Mouse (Mus musculus): ENCODE data around the gene B4galt2. TPM values are rescaled to one million over a fixed set of nuclear protein-coding genes. Genes with fewer than 3 reads are reported as not detected.

B4galt2 gene
- 10 to 100 TPM; 25.7 to 27.4 TPM for total RNA-seq (2021)
- long read RNA-seq, experiment 1, transcript B4galt2-201 (8 exons, 2,312 nt): major isoform, 49 of 84 reads
- long read RNA-seq, experiment 1, partial matches to known transcripts: 19 of 84 reads
- long read RNA-seq, experiment 1, other reads (novel, unspliced or antisense): 16 of 84 reads
- long read RNA-seq, experiment 2, transcript B4galt2-201 (8 exons, 2,312 nt): major isoform, 45 of 79 reads
- long read RNA-seq, experiment 2, partial matches to known transcripts: 13 of 79 reads
- long read RNA-seq, experiment 2, other reads (novel, unspliced or antisense): 19 of 79 reads

- DNase-seq (ENCODE audit: low spot score in 2 of 2): peak; percentile 57 to 67
Measured at GRCm38 (mm10) chr4:117882701-117883691, at the start of gene B4galt2. Gene B4galt2, minus strand, starts transcription at chr4:117883487.

DNA sequence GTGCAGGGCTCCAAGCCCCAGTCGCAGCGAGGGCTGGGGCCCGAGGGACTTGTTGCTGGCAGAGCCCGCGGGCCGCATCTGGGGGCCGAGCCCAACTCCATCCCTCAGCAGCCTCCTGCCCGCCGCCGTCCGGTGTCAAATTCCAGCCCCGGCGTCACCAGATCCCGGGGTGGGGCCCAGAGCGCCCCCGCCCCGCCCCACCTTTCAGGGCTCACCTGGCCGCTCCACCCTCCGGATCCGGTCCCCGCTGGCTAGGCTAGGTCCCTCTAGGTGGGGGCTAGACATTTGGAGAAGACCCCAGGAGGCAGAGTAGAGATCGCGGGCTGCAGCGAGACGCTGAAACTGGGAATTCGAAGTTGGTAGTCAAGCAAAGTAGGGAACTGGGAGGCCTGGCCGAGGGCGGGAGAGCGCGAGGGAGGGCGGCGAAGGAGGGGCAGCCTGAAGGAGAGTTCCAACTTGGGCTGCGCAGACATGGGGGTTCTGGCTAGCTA, 46.1 kb upstream of the B4galt2 start, which contains the start of gene Artn:
TSS of gene Artn (minus strand) at position 373 of the 491 bp plus-strand sequence.
- DNase-seq (ENCODE audit: low spot score in 2 of 2): peak in 1 of 2 experiments; percentile 45

GRCm38 (mm10) chr4:117928699-117929241, 45.5 kb upstream of the B4galt2 start:
- DNase-seq (ENCODE audit: low spot score in 2 of 2): peak in 1 of 2 experiments; percentile 53

DNA sequence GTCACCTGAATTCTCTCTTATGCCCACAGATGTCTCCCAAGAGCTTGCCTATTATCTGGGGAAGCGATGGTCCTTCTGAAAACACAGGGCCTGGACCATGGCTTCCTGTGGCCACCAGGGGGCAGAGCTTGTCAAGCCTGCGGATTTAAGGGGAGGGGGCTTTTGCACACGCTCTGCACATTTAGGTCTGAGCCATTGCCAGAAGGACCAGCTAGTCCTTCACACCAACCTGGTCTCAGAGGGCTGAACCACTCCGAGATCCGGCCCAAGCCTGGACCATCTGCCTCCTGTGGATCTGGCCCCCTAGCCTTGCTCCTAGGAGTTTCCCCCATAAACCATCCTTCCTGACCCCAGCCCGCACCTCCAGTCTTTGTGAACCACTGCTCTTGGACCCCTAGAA, 44.9 kb upstream of the B4galt2 start:
- DNase-seq (ENCODE audit: low spot score in 2 of 2): no peak

DNA sequence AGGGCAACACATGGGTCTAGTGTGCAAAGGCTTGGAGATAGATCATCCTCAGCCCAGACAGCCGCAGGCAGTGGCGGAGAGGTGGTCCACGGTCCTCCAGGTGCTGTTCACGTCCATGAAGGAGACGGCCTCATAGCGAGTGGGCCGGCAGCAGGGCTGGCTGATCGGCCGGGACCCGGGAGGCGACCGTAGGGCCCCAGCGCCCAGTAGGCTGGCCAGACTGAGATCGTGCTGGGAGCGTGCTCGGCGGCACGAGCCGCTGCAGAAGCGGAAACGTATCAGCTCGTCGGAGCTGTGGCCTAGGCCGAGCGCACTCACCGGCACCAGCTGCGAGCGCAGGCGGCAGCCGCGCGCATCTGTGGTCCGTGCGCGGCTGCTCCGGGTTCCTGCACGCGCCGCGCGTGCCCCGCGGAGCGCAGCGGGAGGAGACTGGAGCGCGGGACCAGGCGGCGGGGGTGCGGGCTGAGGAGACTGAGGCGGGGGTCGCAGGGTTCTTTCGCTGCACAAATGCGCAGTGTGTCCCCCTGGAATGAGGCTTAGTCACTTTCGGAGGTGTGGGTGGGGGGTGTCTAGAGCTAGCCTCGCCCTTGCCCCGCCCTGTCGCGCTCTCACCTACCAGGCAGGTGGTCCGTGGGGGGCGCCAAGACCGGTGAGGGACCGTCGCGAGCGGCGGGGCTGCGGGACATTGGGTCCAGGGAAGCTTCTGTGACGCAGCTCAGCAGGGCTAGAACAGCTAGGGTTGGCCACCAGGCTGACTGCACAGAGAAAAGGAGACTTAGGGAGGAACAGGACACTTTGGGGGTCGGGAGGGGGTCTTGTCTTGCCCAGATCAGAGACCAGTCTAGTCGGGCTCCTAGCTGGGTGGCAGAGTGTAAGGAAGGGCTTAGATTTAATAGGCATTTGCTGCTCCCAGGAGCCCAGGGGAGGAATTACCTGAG, 43.5 kb upstream of the B4galt2 start:
- peak in 1 of 2 experiments; percentile 38 for DNase-seq (ENCODE audit: low spot score in 2 of 2)

GRCm38 (mm10) chr4:117924916-117925315, 41.6 kb upstream of the B4galt2 start:
- DNase-seq (ENCODE audit: low spot score in 2 of 2): no peak

GRCm38 (mm10) chr4:117923450-117923849, 40.2 kb upstream of the B4galt2 start:
- no peak for DNase-seq (ENCODE audit: low spot score in 2 of 2)

DNA sequence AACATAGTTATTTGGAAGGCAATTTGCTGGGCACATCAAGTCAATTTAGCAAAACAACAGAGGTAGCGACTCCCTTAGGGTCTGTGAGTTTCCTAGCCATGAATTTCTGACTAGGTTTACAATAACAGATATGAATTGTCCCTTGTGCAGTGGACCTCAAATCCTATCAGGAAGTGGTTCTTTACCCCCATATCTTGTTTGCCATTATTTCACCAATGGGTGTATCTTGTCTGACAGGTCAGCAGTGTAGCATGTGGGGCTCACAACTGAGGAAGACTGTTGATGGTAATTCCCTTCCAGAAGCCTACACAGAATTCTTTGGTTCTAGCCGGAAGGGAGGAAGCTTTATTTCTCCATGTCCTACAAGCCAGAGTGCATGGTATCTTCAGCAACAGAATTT, 38.1 kb upstream of the B4galt2 start:
- DNase-seq (ENCODE audit: low spot score in 2 of 2): no peak

GRCm38 (mm10) chr4:117918762-117919161, 35.5 kb upstream of the B4galt2 start:
- no peak for DNase-seq (ENCODE audit: low spot score in 2 of 2)

DNA sequence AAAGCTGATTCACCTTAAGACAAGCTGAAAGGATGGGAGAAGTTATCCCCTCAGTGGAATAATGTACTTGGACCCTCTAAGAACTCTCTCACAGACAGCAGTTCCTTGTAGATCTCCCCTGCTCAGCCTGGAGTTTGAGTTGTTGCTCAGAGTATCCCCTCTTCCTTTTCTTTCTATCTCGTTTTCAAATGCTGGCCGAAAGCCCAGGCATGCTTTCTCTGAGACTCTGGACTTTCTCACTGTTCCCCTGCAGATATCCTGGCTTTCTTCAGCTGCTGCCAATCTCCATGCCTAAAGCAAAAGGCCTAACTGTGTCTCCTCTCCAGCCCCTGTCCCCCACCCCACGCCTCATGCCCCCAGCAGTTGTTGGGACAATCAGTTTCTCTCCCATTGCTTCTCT, 35.0 kb upstream of the B4galt2 start:
- no peak for DNase-seq (ENCODE audit: low spot score in 2 of 2)

- DNase-seq (ENCODE audit: low spot score in 2 of 2): no peak
Measured at GRCm38 (mm10) chr4:117917847-117918246, 34.6 kb upstream of the B4galt2 start.

- no peak for DNase-seq (ENCODE audit: low spot score in 2 of 2)
Measured at GRCm38 (mm10) chr4:117917402-117917801, 34.1 kb upstream of the B4galt2 start.

- DNase-seq (ENCODE audit: low spot score in 2 of 2): no peak
Measured at GRCm38 (mm10) chr4:117916386-117916785, 33.1 kb upstream of the B4galt2 start.

GRCm38 (mm10) chr4:117915489-117916105, 32.3 kb upstream of the B4galt2 start:
- no peak for DNase-seq (ENCODE audit: low spot score in 2 of 2)

DNA sequence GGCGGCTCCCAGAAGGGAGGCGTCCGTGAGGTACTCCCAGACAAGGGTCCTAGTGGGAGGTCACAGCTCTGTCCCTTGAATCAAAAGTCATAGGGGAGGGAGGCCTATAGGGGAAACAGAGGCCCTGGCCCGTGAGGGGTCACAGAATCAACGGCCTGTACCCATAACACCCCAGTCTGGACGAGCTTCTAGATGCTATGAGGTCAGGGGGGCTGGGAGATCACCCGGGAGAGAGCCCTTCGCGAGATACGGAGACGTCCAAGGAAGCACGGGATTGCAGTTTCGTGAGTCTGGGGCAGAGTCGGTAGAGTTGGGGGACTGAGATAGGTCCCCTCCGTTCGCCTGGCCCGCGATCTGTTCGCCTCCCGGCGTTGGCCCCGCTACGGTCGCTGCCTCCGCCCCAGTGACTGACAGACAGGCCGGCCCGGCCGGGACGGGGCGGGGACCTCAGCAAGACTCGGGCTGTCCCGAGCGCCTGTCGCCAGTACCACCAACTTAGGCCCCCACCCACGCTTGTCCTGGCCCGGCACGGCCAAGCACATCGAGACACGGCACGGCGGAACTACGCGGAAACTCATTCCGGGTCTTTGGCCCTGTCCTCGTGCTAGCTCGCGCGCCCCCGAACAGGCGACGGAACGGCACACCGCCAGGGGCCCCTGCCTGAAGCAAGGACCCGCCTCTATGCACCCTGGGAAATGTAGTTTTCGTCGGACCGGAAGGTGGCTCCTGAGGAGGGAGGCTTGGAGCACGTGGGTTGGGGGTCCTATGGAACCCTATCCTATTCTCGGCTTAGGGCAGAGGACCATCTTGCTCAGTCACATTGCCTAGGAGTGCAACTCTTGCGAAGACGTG, 31.5 kb upstream of the B4galt2 start, which contains the start of gene Ipo13:
TSS of gene Ipo13 (minus strand) at position 409 of the 852 bp plus-strand sequence.
- DNase-seq (ENCODE audit: low spot score in 2 of 2): peak; percentile 81 to 92

DNA sequence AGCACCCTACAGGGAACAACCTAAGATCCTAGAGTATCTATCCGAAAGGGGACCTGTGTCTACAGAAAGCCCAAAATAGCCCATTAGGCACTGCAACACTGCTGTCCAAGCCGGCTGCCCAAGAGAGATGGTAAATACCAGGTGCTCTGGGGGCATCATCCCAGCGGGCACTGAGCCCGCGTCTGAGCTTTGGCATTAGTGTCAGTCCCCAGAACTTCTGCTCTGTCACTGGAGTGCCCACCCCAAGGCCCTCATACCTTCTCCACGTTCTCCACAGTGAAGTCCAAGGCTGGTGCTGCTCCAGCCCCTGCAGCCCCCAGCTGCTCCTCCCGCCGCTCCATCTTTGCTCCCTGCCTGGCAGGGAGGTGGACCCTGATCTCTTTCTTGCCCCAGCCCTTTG, 30.7 kb upstream of the B4galt2 start:
- peak in 1 of 2 experiments; percentile 42 for DNase-seq (ENCODE audit: low spot score in 2 of 2)

DNA sequence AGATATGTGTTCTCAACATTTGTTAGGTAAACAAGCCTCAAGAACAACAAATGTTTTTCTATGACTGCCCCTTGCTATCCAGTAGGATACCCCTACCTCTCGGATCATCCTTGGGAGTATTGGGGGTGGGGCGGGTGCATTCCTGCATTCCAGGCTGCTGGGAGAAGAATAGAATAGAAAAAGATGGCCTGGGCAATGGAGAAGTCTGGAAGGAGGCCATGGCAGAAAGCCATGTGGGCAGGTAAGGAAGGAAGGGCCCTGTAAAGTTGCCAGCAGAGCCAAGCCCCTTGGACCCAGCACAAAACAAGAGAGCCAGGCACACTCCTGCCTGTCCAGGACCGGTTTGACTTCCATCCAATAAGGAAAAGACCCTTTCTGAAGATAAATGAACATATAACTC, 30.1 kb upstream of the B4galt2 start:
- no peak for DNase-seq (ENCODE audit: low spot score in 2 of 2)

- DNase-seq (ENCODE audit: low spot score in 2 of 2): no peak
Measured at GRCm38 (mm10) chr4:117912685-117913273, 29.5 kb upstream of the B4galt2 start.

All from gastrocnemius, postnatal 4 days (tissue).